ENCODE assay signal across 9 mouse cellular contexts in the genomic region with DNA sequence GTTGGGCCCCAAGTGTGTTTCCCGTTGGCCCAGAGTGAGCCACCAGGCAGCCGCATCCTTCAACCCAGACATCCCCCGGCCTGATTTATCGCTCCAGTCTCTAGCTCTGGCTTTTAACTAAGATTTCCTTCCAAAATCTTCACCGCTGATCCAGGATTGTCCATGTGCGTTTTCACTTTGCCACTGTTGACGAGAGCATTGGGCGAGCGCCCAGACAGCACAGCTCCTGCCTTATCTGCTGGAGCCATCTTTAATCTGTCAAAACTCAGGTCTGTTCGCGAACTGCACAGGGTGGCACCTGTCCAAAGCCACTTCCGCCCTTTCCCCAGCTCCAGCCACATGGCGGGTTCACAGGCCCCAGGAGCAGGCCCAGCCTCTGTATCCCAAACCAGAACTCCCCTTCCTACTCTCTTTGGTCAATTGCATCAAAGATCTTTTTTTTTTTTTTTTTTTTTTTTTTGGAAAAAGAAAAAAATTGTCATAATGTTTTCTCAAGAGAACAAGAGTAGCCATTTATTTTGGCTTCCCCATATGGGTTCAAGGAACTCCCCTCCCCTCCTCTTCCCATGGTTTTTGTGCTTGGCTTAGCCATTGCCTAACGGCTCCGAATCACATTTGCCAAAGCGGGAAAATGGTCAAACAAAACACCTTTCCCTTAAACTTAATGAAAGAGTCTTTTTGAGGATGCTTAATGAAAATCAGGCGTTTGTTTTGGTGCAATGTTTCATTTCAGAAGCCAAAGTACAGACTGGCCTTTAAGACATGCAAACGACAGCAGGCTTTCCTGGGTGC.
DNase-seq lines count a peak whose midpoint lies in the region; ATAC-seq lines count a peak whose summit lies in the region.
"Had no signal": no experiment of that assay in that cellular context is flagged by ENCODE, and none has a peak within 500 bp of the region (broad histone marks: within the 10 kb centered on the region; RNA-seq: fewer than 3 reads in every experiment).

No protein-coding gene starts in this region.

- 87% methylated on average over 18 of the region's 18 CpGs for WGBS in liver, embryonic 11.5 days
- WGBS in midbrain, embryonic 11.5 days = 93% methylated on average over 18 of the region's 18 CpGs
- WGBS in midbrain, embryonic 15.5 days = 90% methylated on average over 18 of the region's 18 CpGs

- ATAC-seq in liver, embryonic 11.5 days (replicated peaks; ENCODE audit: low FRiP score) = no peak
- ATAC-seq in midbrain, embryonic 11.5 days (ENCODE audit: low FRiP score) = no peak
- no peak for ATAC-seq in midbrain, embryonic 15.5 days (replicated peaks)

- H3K9me3 ChIP-seq in liver, embryonic 11.5 days (ENCODE audit: control insufficient read depth, low read length) = no peaks in the 10 kb centered on the region
- no peaks in the 10 kb centered on the region for H3K9me3 ChIP-seq in midbrain, embryonic 11.5 days (ENCODE audit: control insufficient read depth, low read length)
- H3K9me3 ChIP-seq in midbrain, embryonic 15.5 days = no peaks in the 10 kb centered on the region

- no peaks in the 10 kb centered on the region for H3K36me3 ChIP-seq in liver, embryonic 11.5 days (ENCODE audit: control insufficient read depth, insufficient read depth, low read length)
- no peaks in the 10 kb centered on the region for H3K36me3 ChIP-seq in midbrain, embryonic 11.5 days (ENCODE audit: control insufficient read depth, insufficient read depth, low read length)
- H3K36me3 ChIP-seq in midbrain, embryonic 15.5 days (replicated peaks) = no peaks in the 10 kb centered on the region

- H3K4me2 ChIP-seq in liver, embryonic 11.5 days = no peak overlapping the region
- H3K4me2 ChIP-seq in midbrain, embryonic 11.5 days = no peak overlapping the region
- no peak overlapping the region for H3K4me2 ChIP-seq in midbrain, embryonic 15.5 days

- no peaks in the 10 kb centered on the region for H3K4me1 ChIP-seq in liver, embryonic 11.5 days (replicated peaks; ENCODE audit: control insufficient read depth, insufficient read depth, low read length)
- H3K4me1 ChIP-seq in midbrain, embryonic 11.5 days (ENCODE audit: control insufficient read depth, insufficient read depth, low read length) = peaks cover 4% of the 10 kb centered on the region
- peaks cover 5% of the 10 kb centered on the region; the same call in 1 of the 2 replicates for H3K4me1 ChIP-seq in midbrain, embryonic 15.5 days

- peak; percentile 8 to 27 for DNase-seq in adrenal gland, adult (ENCODE audit: inconsistent age in 2 of 2, low spot score in 1 of 2)
- no peak for DNase-seq in adrenal gland, postnatal 4 days (ENCODE audit: low spot score in 2 of 2)
- DNase-seq in liver = peak; percentile 8
- DNase-seq in liver, embryonic 11.5 days (ENCODE audit: low spot score) = no peak
- peak; percentile 20 for DNase-seq in gastrocnemius, adult 18-20 months (ENCODE audit: low spot score)
- DNase-seq in kidney, postnatal 10 days = peak; percentile 70
- no peak for DNase-seq in midbrain, embryonic 11.5 days (ENCODE audit: low spot score, missing footprints)
- DNase-seq: retina, postnatal 1 day had no signal

- no peaks in the 10 kb centered on the region for H3K27me3 ChIP-seq in liver, embryonic 11.5 days (replicated peaks; ENCODE audit: control insufficient read depth, insufficient read depth, low read length)
- H3K27me3 ChIP-seq in midbrain, embryonic 11.5 days (ENCODE audit: control insufficient read depth, insufficient read depth, low read length) = no peaks in the 10 kb centered on the region
- no peaks in the 10 kb centered on the region for H3K27me3 ChIP-seq in midbrain, embryonic 15.5 days (replicated peaks)

- no peak overlapping the region for H3K27ac ChIP-seq in liver, embryonic 11.5 days (ENCODE audit: low read depth, low read length)
- no peak overlapping the region for H3K27ac ChIP-seq in midbrain, embryonic 11.5 days (ENCODE audit: low read depth, low read length)
- H3K27ac ChIP-seq in midbrain, embryonic 15.5 days = no peak overlapping the region

- H3K4me3 ChIP-seq in liver, embryonic 11.5 days (ENCODE audit: low read depth, low read length) = no peak overlapping the region
- H3K4me3 ChIP-seq in midbrain, embryonic 11.5 days (ENCODE audit: low read depth, low read length) = no peak overlapping the region
- no peak overlapping the region for H3K4me3 ChIP-seq in midbrain, embryonic 15.5 days

- H3K9ac ChIP-seq in liver, embryonic 11.5 days (ENCODE audit: low read depth, low read length) = no peak overlapping the region
- H3K9ac ChIP-seq in midbrain, embryonic 11.5 days (ENCODE audit: low read length) = no peak overlapping the region
- no peak overlapping the region for H3K9ac ChIP-seq in midbrain, embryonic 15.5 days

Comparison
In these comparisons a context has a peak if more than half of its experiments do, and no peak if none do; other contexts are left out.
1. DNase-seq: peak in adrenal gland, adult (2 of 2), liver (single experiment), gastrocnemius, adult 18-20 months (single experiment) and kidney, postnatal 10 days (single experiment); none in adrenal gland, postnatal 4 days (0 of 2), liver, embryonic 11.5 days (single experiment) and midbrain, embryonic 11.5 days (single experiment).